Mouse (Mus musculus) C2C12 (cell line): ENCODE measurements at regions not wholly inside any gene's neighbourhood (a gene's known extent, or its start where the extent isn't known, plus 50 kb on each side); places are given as distances from the start of the nearest gene placed in this dataset.

Source experiments
- H3K27me3 ChIP-seq: one replicate; pipeline ENCODE4 v1.6.1; 2011; ENCODE audit not compliant: control insufficient read depth, insufficient read depth, insufficient read length
- H3K36me3 ChIP-seq: one replicate; pipeline ENCODE4 v1.6.1; 2011; ENCODE audit not compliant: control insufficient read depth, insufficient read depth
- H3K4me3 ChIP-seq: one replicate; pipeline ENCODE4 v1.5.1; 2011; ENCODE audit warnings: mild to moderate bottlenecking, control low read depth; ENCODE audit not compliant: poor library complexity, insufficient read depth, severe bottlenecking
- H3K79me2 ChIP-seq: one replicate; pipeline ENCODE4 v1.6.1; 2011; ENCODE audit not compliant: control insufficient read depth, insufficient read depth
- H3K79me3 ChIP-seq: one replicate; pipeline ENCODE4 v1.6.1; 2011; ENCODE audit warnings: low read depth, control low read depth
- H3ac ChIP-seq: one replicate; pipeline ENCODE3; 2011; ENCODE audit warnings: low read depth; ENCODE audit not compliant: control insufficient read depth, insufficient read length
- CEBPB ChIP-seq: IDR thresholded peaks from one replicate; pipeline ENCODE4 v1.6.1; 2011; ENCODE audit warnings: low read depth, mild to moderate bottlenecking, control low read depth, moderate library complexity
- CTCF ChIP-seq: IDR thresholded peaks from one replicate; pipeline ENCODE4 v1.5.1; 2011; ENCODE audit not compliant: control insufficient read depth, insufficient read depth, insufficient read length
- FOSL1 ChIP-seq: IDR thresholded peaks from one replicate; pipeline ENCODE4 v1.8.0; 2011; ENCODE audit warnings: mild to moderate bottlenecking, low read length; ENCODE audit not compliant: poor library complexity, insufficient read depth, severe bottlenecking
- MAX ChIP-seq: IDR thresholded peaks from one replicate; pipeline ENCODE4 v1.6.1; 2011; ENCODE audit warnings: mild to moderate bottlenecking, control low read depth
- MYOD1 ChIP-seq: IDR thresholded peaks from one replicate; pipeline ENCODE4 v1.6.1; 2011; ENCODE audit warnings: low read depth; ENCODE audit not compliant: control insufficient read depth, insufficient read length
- MYOG ChIP-seq: IDR thresholded peaks from one replicate; pipeline ENCODE4 v1.6.1; 2011; ENCODE audit not compliant: control insufficient read depth, insufficient read length; ENCODE audit errors: extremely low read depth
- USF1 ChIP-seq: IDR thresholded peaks from one replicate; pipeline ENCODE4 v1.6.1; 2011; ENCODE audit warnings: low read depth, mild to moderate bottlenecking, control low read depth, moderate library complexity

DNA sequence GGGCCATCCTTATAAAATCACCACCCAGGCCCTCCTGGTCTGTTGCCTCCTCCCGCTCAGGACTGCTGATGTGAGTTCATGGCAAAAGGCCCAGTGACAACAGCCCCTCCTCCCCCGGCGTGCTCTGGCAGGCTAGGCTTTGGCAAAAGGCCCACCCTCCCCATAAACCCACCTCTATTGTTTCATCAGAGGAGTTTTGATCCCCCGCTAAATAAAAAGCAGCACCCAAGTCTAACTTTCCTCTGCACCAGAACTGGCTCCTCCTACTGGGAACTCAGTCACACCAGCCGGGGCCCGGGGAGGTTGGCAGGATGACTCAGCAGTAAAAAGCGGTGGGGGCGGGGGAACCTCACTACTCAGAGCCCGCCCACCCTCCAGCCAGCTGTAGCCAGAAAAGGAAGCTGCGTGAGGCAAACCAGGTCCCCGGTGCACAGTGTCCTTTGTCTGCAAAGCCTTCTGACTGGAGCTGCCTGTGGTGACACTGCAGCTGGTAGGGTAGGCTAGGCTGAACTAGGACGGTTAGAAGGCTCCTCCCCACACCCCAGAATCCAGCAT is 122.1 kb downstream of the Cpeb2 start:
- H3K27me3 ChIP-seq = no peaks in the 10 kb centered on the region
- TF ChIP-seq CEBPB (no peak), MYOG (no peak), USF1 (no peak), MYOD1 (no peak), FOSL1 (no peak), MAX (no peak), CTCF (no peak)

DNA sequence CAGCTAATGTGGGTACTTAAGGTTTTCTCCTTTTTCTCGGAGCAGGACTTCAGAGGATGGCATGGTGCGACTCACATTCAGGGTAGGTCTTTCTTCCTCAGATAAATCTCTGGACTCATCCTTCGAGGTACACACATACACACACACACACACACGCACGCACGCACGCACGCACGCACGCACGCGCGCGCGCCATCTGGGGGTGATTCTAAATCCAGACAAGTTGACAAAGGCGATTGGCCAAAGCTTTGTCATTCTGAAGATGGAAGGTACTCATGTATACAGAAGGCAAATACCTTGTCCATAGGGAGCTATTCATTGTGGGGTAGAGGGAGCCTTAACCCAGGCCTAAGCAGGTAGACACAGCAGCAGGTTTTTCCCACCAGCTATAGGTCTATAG is 122.9 kb downstream of the Cpeb2 start:
- no peak overlapping the region for H3ac ChIP-seq
- TF ChIP-seq USF1 (no peak), MYOD1 (no peak), FOSL1 (no peak), MAX (no peak)
- no peaks in the 10 kb centered on the region for H3K79me3 ChIP-seq
- H3K4me3 ChIP-seq = no peak overlapping the region
- H3K27me3 ChIP-seq = no peaks in the 10 kb centered on the region
- H3K79me2 ChIP-seq = no peaks in the 10 kb centered on the region
- H3K36me3 ChIP-seq = no peaks in the 10 kb centered on the region

More for the DNA sequence above, 122.1 kb downstream of the Cpeb2 start:
- H3ac ChIP-seq = peak overlapping the region; percentile 34
- H3K36me3 ChIP-seq = no peaks in the 10 kb centered on the region
- no peaks in the 10 kb centered on the region for H3K79me2 ChIP-seq
- H3K4me3 ChIP-seq = no peak overlapping the region
- H3K79me3 ChIP-seq = no peaks in the 10 kb centered on the region

DNA sequence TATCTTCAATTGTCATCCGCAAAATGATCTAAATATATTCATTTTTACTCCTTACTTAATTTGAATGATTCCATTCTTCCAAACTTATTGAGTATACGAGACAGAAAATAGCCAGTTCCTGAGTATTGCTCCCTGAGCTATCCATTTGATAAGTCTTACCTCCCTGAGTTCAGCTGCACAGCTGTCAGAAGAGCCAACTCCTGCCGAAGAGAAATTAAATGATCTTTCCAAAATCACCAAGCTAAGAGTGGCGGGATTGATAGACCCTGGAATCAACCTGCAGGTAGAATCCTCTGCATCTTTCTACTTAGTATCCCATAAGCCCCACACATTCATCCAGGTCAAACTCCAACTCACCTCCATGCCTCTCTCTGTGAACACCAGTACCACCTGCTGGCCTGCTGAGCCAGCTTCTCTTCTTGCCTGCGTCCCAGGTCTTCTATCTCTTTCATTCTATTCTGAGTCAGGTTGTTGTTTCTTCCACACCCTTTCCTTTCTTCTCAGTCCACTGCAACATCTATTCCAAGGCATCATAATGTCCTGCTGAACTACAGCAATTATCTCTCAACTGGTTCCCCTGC is 124.2 kb downstream of the Cpeb2 start:
- Histone ChIP-seq H3K79me3 (no peaks in the 10 kb centered on the region), H3ac (no peak overlapping the region), H3K36me3 (no peaks in the 10 kb centered on the region), H3K27me3 (no peaks in the 10 kb centered on the region), H3K79me2 (no peaks in the 10 kb centered on the region), H3K4me3 (no peak overlapping the region)
- TF ChIP-seq MYOD1 (no peak), MYOG (no peak), CTCF (no peak), CEBPB (no peak), FOSL1 (no peak), USF1 (no peak), MAX (no peak)

DNA sequence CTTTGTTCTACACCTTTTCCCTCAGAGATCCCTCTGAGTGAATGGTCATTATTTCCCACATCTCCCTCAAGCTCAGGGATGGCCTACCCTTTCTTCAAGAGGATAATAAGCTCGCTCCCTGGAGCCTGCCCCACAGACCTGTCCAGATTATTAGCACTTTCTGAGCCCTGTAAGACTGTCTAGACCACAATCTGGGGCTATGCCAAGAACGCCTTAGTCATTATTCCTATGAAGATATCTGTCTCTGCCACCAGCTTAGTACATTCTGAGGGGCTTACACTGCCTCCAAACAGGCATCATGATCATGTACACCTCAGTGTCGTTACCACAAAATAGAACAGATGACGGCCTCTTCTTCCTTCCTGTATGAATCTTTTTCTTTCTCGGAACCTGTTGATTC is 124.9 kb downstream of the Cpeb2 start:
- H3ac ChIP-seq = no peak overlapping the region
- no peaks in the 10 kb centered on the region for H3K79me2 ChIP-seq
- no peak for TF ChIP-seq USF1
- no peak for TF ChIP-seq CTCF
- TF ChIP-seq MYOG = no peak
- TF ChIP-seq MAX = no peak
- no peak for TF ChIP-seq MYOD1
- no peak for TF ChIP-seq FOSL1
- TF ChIP-seq CEBPB = no peak
- H3K4me3 ChIP-seq = no peak overlapping the region
- no peaks in the 10 kb centered on the region for H3K27me3 ChIP-seq
- H3K36me3 ChIP-seq = no peaks in the 10 kb centered on the region
- H3K79me3 ChIP-seq = no peaks in the 10 kb centered on the region

DNA sequence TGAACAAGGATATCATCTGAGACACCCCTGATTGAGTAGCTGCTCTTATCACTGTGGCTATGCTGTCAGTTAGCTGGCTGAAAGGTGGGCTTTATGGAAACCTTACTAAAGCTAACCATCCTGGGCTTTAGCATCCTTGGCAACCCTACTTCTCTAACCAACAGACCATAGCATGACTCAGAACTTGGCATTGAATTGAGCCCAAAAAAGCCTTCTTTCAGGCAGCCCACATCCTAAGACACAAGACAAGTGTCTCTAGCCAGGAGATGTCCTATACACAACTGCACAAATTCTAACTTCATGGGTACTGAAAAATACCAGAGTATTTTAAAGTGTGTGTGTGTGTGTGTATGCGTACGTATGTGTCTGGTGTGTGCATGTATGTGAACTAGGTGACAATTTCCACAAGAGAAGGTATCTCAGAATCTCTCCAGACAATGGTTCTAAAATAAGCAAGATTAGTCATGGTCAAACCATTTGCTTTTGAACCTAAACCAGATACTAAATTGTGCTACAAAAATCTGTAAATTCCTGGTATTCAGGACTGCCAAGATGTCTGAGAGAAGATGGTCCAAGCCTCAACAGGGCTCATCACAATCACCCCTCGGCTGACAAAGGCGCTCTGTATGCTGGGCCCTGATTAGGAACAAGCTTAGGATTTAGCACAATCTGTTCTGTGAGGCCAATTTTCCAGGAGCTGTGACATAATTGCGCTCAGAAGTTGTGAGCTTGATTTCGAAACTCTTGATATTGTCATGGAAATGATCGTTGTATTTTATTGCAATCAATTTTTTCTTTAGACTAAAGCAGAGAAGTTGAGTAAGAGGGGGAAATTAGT is 126.2 kb downstream of the Cpeb2 start:
- no peaks in the 10 kb centered on the region for H3K79me3 ChIP-seq
- TF ChIP-seq CTCF (no peak), MAX (no peak), FOSL1 (no peak), MYOD1 (no peak), USF1 (no peak), CEBPB (no peak), MYOG (no peak)
- no peaks in the 10 kb centered on the region for H3K36me3 ChIP-seq
- no peak overlapping the region for H3K4me3 ChIP-seq
- no peak overlapping the region for H3ac ChIP-seq
- no peaks in the 10 kb centered on the region for H3K79me2 ChIP-seq
- no peaks in the 10 kb centered on the region for H3K27me3 ChIP-seq
